Mouse (Mus musculus): ENCODE results near the gene Unc5c. TPM values are rescaled to one million over a fixed set of nuclear protein-coding genes. Genes with fewer than 3 reads are reported as not detected.

Gene Unc5c
- polyA plus RNA-seq, 1 experiment from 2014 or later: 15.9 TPM

DNA sequence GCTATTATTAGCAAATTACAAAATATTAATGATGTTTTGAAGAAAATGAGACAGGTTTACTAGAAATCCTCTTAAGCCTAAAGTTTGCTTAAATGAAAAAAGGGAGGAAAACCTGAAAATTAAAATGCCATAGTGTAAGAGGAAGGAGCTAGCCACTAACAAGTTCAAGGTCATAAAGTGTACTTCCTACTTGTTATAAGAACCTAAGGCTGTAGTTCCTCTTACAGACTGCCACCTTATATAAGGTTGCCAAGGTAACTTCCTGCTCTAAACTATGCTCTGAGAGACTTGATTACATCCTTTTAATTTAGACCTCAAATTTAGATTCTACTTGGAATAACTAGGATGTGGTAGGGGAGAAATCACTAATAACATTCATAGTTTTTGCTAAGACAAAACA lies 64.6 kb downstream of the Unc5c start:
- Histone ChIP-seq H3K9me3 (ENCODE audit: control insufficient read depth, low read depth, low read length) (no peaks in the 10 kb centered on the region), H3K4me1 (ENCODE audit: control insufficient read depth, insufficient read depth, low read length) (no peaks in the 10 kb centered on the region), H3K9ac (replicated peaks; ENCODE audit: low read depth, low read length) (no peak overlapping the region), H3K36me3 (ENCODE audit: control insufficient read depth, insufficient read depth, low read length) (no peaks in the 10 kb centered on the region), H3K4me3 (ENCODE audit: low read depth, low read length) (no peak overlapping the region), H3K4me2 (replicated peaks; ENCODE audit: low read depth, low read length) (no peak overlapping the region), H3K27me3 (ENCODE audit: control insufficient read depth, insufficient read depth, low read length) (no peaks in the 10 kb centered on the region), H3K27ac (ENCODE audit: low read length) (no peak overlapping the region)
- no peak for ATAC-seq (ENCODE audit: insufficient number of reproducible peaks, insufficient read depth, low FRiP score, low read depth)

DNA sequence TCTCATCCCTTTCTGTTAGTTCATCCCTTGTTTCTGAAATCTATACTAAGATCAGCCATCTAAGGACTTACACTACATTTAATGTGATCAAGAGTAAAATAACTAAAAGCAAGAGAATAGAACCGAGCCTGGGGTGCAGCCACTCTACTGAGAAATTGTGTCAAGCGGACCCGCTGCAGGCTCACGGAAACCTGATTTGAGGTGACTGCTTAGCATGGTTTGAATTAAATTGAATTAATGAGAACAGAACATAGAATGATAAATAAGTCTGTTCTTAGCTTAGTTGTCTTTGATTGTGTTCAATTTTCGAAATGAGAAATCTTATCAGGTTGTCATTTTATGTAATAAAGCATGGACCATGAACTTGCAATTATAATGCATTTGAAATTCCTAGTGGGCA lies 68.8 kb downstream of the Unc5c start:
- Histone ChIP-seq H3K9me3 (ENCODE audit: control insufficient read depth, low read depth, low read length) (no peaks in the 10 kb centered on the region), H3K27ac (ENCODE audit: low read length) (no peak overlapping the region), H3K9ac (replicated peaks; ENCODE audit: low read depth, low read length) (no peak overlapping the region), H3K36me3 (ENCODE audit: control insufficient read depth, insufficient read depth, low read length) (no peaks in the 10 kb centered on the region), H3K27me3 (ENCODE audit: control insufficient read depth, insufficient read depth, low read length) (no peaks in the 10 kb centered on the region), H3K4me3 (ENCODE audit: low read depth, low read length) (no peak overlapping the region), H3K4me1 (ENCODE audit: control insufficient read depth, insufficient read depth, low read length) (no peaks in the 10 kb centered on the region), H3K4me2 (replicated peaks; ENCODE audit: low read depth, low read length) (no peak overlapping the region)
- ATAC-seq (ENCODE audit: insufficient number of reproducible peaks, insufficient read depth, low FRiP score, low read depth): no peak
- 90% methylated on average over 5 of the region's 5 CpGs for WGBS

DNA sequence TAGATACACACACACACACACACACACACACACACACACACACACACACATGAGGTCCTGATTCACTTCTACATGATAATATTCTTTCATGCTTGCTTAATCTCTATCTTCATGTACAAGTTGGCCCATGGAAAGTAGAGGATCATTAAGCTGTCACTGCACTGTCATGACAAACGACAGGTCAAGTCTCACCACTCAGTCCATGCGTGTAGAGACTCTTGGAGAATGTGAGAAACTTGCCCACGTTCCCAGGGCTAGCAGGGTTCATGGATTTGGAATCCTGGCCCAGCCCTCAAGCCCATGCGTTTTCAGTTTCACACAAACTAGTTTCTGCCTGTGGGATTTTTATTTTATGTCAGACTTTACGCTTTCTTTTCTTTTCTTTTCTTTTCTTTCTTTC lies 71.8 kb downstream of the Unc5c start:
- Histone ChIP-seq H3K9ac (replicated peaks; ENCODE audit: low read depth, low read length) (no peak overlapping the region), H3K4me2 (replicated peaks; ENCODE audit: low read depth, low read length) (no peak overlapping the region), H3K36me3 (ENCODE audit: control insufficient read depth, insufficient read depth, low read length) (no peaks in the 10 kb centered on the region), H3K4me1 (ENCODE audit: control insufficient read depth, insufficient read depth, low read length) (no peaks in the 10 kb centered on the region), H3K4me3 (ENCODE audit: low read depth, low read length) (no peak overlapping the region), H3K27ac (ENCODE audit: low read length) (no peak overlapping the region), H3K9me3 (ENCODE audit: control insufficient read depth, low read depth, low read length) (no peaks in the 10 kb centered on the region), H3K27me3 (ENCODE audit: control insufficient read depth, insufficient read depth, low read length) (no peaks in the 10 kb centered on the region)
- ATAC-seq (ENCODE audit: insufficient number of reproducible peaks, insufficient read depth, low FRiP score, low read depth): no peak
- WGBS: 63% methylated on average over 5 of the region's 5 CpGs

DNA sequence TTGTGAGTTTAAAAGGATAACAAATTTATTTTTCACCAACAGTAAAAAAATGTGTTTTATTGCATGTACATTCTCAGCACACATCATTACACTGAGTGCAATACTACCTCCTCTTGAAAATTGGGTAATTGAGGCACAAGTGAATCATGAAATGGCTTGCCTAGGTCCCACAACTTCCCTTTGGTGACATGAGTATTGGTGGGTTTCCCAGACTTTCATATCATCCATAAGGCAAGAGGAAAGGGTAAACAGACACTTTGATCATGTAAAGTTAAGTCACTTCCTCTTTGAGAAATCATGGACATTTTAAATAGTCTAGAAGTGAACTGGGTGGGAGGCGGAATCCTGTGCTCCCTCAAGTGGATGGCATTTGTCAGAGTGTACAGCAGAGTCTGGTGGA lies 73.1 kb downstream of the Unc5c start:
- ATAC-seq (ENCODE audit: insufficient number of reproducible peaks, insufficient read depth, low FRiP score, low read depth): no peak
- H3K9ac ChIP-seq (replicated peaks; ENCODE audit: low read depth, low read length): no peak overlapping the region
- H3K27ac ChIP-seq (ENCODE audit: low read length): no peak overlapping the region
- no peaks in the 10 kb centered on the region for H3K36me3 ChIP-seq (ENCODE audit: control insufficient read depth, insufficient read depth, low read length)
- 71% methylated on average over 1 of the region's 1 CpGs for WGBS
- no peaks in the 10 kb centered on the region for H3K27me3 ChIP-seq (ENCODE audit: control insufficient read depth, insufficient read depth, low read length)
- no peak overlapping the region for H3K4me2 ChIP-seq (replicated peaks; ENCODE audit: low read depth, low read length)
- H3K4me1 ChIP-seq (ENCODE audit: control insufficient read depth, insufficient read depth, low read length): no peaks in the 10 kb centered on the region
- H3K4me3 ChIP-seq (ENCODE audit: low read depth, low read length): no peak overlapping the region
- H3K9me3 ChIP-seq (ENCODE audit: control insufficient read depth, low read depth, low read length): no peaks in the 10 kb centered on the region

DNA sequence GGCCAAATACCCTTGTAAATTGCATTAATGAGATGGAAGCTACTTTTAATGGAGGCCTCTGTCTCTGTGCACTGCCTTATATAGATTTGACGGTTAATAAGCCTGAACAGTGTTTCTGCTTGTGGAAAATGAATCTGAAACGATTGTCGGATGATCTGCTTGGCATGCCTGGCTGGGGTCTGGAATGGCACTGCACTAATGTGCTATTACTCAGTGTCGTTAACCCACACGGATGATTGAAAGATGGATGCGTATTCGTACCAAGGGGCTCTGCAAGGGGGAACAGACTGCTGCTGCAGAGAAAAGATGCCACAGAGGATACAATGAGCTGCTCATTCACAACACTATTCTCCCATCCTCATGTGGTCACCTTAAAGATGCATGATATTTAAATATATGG lies 75.7 kb downstream of the Unc5c start:
- no peaks in the 10 kb centered on the region for H3K36me3 ChIP-seq (ENCODE audit: control insufficient read depth, insufficient read depth, low read length)
- no peak overlapping the region for H3K9ac ChIP-seq (replicated peaks; ENCODE audit: low read depth, low read length)
- no peak overlapping the region for H3K4me3 ChIP-seq (ENCODE audit: low read depth, low read length)
- no peaks in the 10 kb centered on the region for H3K9me3 ChIP-seq (ENCODE audit: control insufficient read depth, low read depth, low read length)
- H3K4me2 ChIP-seq (replicated peaks; ENCODE audit: low read depth, low read length): no peak overlapping the region
- no peaks in the 10 kb centered on the region for H3K27me3 ChIP-seq (ENCODE audit: control insufficient read depth, insufficient read depth, low read length)
- H3K27ac ChIP-seq (ENCODE audit: low read length): no peak overlapping the region
- no peaks in the 10 kb centered on the region for H3K4me1 ChIP-seq (ENCODE audit: control insufficient read depth, insufficient read depth, low read length)
- no peak for ATAC-seq (ENCODE audit: insufficient number of reproducible peaks, insufficient read depth, low FRiP score, low read depth)
- WGBS: 82% methylated on average over 7 of the region's 7 CpGs

DNA sequence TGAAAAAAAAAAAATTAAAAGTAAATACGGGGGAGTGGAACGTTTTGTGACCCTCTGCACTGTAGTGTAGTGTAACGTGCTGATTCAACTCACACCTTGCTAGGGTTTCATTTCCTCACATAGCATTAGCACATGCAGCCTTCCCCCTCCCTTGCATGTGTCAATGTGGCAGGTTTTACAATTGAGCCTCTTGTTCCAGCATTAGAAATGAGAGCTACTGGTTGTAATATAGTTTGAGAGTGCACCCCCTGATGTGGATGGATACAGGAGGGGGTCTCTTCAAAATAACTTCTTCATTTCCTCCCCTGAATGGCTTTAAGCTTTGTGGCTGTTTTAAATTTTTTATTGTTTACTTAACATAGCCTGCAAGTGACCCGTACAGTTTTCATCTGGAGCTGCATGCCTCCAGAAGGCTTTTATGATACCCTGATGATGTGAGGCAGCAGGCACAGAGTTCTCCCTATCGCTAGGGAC lies 82.4 kb downstream of the Unc5c start:
- WGBS: 33% methylated on average over 5 of the region's 5 CpGs
- Histone ChIP-seq H3K4me1 (ENCODE audit: control insufficient read depth, insufficient read depth, low read length) (no peaks in the 10 kb centered on the region), H3K9me3 (ENCODE audit: control insufficient read depth, low read depth, low read length) (no peaks in the 10 kb centered on the region), H3K27ac (ENCODE audit: low read length) (no peak overlapping the region), H3K4me3 (ENCODE audit: low read depth, low read length) (no peak overlapping the region), H3K36me3 (ENCODE audit: control insufficient read depth, insufficient read depth, low read length) (no peaks in the 10 kb centered on the region), H3K4me2 (replicated peaks; ENCODE audit: low read depth, low read length) (no peak overlapping the region), H3K27me3 (ENCODE audit: control insufficient read depth, insufficient read depth, low read length) (no peaks in the 10 kb centered on the region), H3K9ac (replicated peaks; ENCODE audit: low read depth, low read length) (no peak overlapping the region)
- no peak for ATAC-seq (ENCODE audit: insufficient number of reproducible peaks, insufficient read depth, low FRiP score, low read depth)

DNA sequence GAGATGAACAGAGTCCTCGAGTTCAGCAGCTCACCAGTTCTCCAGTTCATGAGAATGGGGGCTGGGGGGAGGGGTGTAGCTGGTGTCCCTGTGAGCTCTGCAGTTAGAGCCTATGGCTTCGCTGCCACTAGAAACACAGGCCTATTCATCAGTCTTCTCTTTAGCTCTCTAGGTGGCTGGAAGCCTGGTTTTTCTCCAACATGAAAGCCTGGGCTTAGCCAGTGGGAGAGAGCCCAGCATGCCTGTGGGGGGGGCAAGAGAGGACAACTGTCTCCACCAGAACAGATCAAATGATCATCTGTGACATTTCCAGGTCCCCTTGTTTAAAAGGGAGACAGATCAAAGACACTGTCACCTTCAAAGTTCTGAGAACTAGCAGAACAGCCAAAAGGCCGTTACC lies 84.6 kb downstream of the Unc5c start:
- Histone ChIP-seq H3K4me3 (ENCODE audit: low read depth, low read length) (no peak overlapping the region), H3K4me1 (ENCODE audit: control insufficient read depth, insufficient read depth, low read length) (no peaks in the 10 kb centered on the region), H3K36me3 (ENCODE audit: control insufficient read depth, insufficient read depth, low read length) (no peaks in the 10 kb centered on the region), H3K27ac (ENCODE audit: low read length) (no peak overlapping the region), H3K9me3 (ENCODE audit: control insufficient read depth, low read depth, low read length) (no peaks in the 10 kb centered on the region), H3K27me3 (ENCODE audit: control insufficient read depth, insufficient read depth, low read length) (no peaks in the 10 kb centered on the region), H3K9ac (replicated peaks; ENCODE audit: low read depth, low read length) (no peak overlapping the region), H3K4me2 (replicated peaks; ENCODE audit: low read depth, low read length) (no peak overlapping the region)
- 26% methylated on average over 3 of the region's 3 CpGs for WGBS
- ATAC-seq (ENCODE audit: insufficient number of reproducible peaks, insufficient read depth, low FRiP score, low read depth): no peak; the same call in 1 of the 2 replicates

DNA sequence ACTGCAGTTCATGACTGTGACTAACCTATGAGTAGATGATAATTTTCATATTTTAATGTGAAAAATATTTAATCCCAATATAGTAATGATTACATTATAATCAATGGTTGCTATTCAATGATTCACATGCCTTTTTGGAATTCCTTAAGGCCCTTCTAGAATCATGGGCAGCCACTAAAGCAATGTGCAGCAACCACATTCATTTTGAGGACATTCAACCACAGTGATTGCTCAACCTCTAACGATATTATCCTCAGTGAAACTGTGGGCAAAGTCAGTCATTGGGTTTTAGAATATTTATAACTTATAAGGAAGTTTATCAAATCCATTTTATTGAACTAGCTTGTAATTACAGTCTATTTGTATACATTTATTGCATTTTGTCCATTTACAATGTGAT lies 87.9 kb downstream of the Unc5c start:
- Histone ChIP-seq H3K4me1 (ENCODE audit: control insufficient read depth, insufficient read depth, low read length) (no peaks in the 10 kb centered on the region), H3K27ac (ENCODE audit: low read length) (no peak overlapping the region), H3K4me2 (replicated peaks; ENCODE audit: low read depth, low read length) (no peak overlapping the region), H3K9me3 (ENCODE audit: control insufficient read depth, low read depth, low read length) (no peaks in the 10 kb centered on the region), H3K9ac (replicated peaks; ENCODE audit: low read depth, low read length) (no peak overlapping the region), H3K4me3 (ENCODE audit: low read depth, low read length) (no peak overlapping the region), H3K36me3 (ENCODE audit: control insufficient read depth, insufficient read depth, low read length) (no peaks in the 10 kb centered on the region), H3K27me3 (ENCODE audit: control insufficient read depth, insufficient read depth, low read length) (no peaks in the 10 kb centered on the region)
- ATAC-seq (ENCODE audit: insufficient number of reproducible peaks, insufficient read depth, low FRiP score, low read depth): no peak
- WGBS: 90% methylated on average over 1 of the region's 1 CpGs

DNA sequence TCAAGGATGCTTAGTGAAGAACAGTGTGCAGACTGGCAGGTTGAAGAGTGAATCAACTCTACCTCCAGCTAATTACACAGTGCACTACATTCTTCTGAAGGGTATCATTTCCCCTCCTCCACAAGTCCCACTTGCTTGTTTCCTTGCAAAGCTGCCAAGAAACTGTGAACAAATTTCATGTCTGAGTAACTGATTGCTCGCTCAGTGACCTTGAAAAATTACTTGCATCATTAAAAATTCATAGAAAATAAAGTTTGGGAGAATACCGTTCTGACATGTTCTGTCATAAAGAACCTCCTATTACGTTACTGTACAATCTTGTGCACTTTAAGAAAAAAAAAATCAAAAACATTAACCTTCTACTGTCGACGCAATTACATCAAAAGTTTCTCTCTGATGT lies 92.1 kb downstream of the Unc5c start:
- H3K4me3 ChIP-seq (ENCODE audit: low read depth, low read length): no peak overlapping the region
- 87% methylated on average over 5 of the region's 5 CpGs for WGBS

More for the DNA sequence above, 92.1 kb downstream of the Unc5c start:
- H3K36me3 ChIP-seq (ENCODE audit: control insufficient read depth, insufficient read depth, low read length): no peaks in the 10 kb centered on the region
- no peaks in the 10 kb centered on the region for H3K9me3 ChIP-seq (ENCODE audit: control insufficient read depth, low read depth, low read length)
- H3K4me2 ChIP-seq (replicated peaks; ENCODE audit: low read depth, low read length): no peak overlapping the region
- H3K4me1 ChIP-seq (ENCODE audit: control insufficient read depth, insufficient read depth, low read length): no peaks in the 10 kb centered on the region
- no peak for ATAC-seq (ENCODE audit: insufficient number of reproducible peaks, insufficient read depth, low FRiP score, low read depth)
- H3K27ac ChIP-seq (ENCODE audit: low read length): no peak overlapping the region
- H3K9ac ChIP-seq (replicated peaks; ENCODE audit: low read depth, low read length): no peak overlapping the region
- no peaks in the 10 kb centered on the region for H3K27me3 ChIP-seq (ENCODE audit: control insufficient read depth, insufficient read depth, low read length)

Measured in stomach, embryonic 14.5 days (tissue).